Mouse (Mus musculus): Measurements from ENCODE around the gene Taf1c.

The Taf1c gene

DNA sequence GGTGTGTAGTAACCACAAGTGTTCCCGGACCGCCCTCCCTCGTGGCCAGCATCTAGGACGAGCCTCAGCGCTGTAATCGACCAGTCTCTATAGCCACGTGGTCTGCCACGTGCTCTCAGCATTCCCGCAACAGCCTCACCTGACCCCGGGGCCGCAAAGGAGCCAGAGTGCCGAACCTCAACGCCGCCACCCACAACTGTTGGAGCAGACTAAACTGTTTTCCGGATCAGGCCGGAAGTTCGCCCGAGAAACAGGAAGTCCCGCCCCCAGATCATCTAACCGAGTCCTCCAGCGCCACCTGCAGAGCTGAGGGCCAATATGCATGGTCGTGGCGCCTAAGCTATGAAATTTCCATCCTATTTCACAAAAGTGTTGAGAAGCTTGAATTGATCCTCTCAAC is at the start of gene Taf1c:
TSS of gene Taf1c (minus strand) at position 227 of the 400 bp plus-strand sequence.
- in situ Hi-C loops (cut with MseI, MboI), result no loop called here

- in situ Hi-C loops (cut with MseI, MboI), result no loop called here
Measured at GRCm38 (mm10) chr8:119651324-119651723, 46.3 kb upstream of the Taf1c start.

DNA sequence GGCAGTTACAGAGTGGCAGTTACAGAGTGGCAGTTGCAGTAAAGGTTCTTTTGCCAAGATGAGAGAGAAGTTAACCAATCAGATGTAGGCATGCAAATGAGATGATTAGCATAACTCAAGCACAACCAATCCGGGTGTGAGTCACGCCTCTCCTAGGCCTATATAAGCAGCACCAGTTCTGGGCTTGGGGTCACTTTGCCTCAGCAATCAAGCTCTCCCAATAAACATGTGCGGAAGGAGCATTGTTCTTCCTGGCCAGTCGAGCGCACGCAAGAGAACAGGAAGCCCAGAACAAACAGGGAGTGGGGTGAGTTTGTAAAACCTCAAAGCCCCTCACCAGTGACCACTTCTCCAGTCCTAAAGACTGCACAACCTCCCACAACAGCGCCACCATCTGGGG is 41.8 kb upstream of the Taf1c start:
- in situ Hi-C loops (cut with MseI, MboI), result no loop called here

DNA sequence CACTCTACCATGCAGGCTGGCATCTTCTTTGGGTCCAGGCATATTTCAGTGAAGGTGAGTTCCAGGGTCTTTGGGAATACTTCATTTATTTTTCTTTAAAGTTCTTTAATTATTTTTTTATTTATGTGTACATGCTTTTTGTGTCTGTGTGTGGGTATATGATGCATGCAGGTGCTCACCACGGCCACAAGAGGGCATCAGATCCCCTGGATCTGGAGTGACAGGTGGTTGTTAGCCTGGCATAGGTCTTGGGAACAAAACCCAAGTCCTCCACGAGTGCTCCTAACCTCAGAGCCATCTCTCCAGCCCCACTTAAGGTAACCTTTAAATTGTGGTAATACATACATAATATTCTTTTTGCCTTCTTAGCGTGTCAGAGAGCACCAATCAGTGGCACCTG is 41.2 kb upstream of the Taf1c start:
- in situ Hi-C loops (cut with MseI, MboI), result no loop called here

- in situ Hi-C loops (cut with MseI, MboI), result no loop called here
Measured at GRCm38 (mm10) chr8:119644981-119645597, 40.1 kb upstream of the Taf1c start.

- in situ Hi-C loops (cut with MseI, MboI), result no loop called here
Measured at GRCm38 (mm10) chr8:119644429-119644960, 39.5 kb upstream of the Taf1c start.

GRCm38 (mm10) chr8:119642960-119643359 is 37.9 kb upstream of the Taf1c start:
- in situ Hi-C loops (cut with MseI, MboI), result no loop called here

GRCm38 (mm10) chr8:119641058-119641457 is 36.0 kb upstream of the Taf1c start:
- in situ Hi-C loops (cut with MseI, MboI), result no loop called here

DNA sequence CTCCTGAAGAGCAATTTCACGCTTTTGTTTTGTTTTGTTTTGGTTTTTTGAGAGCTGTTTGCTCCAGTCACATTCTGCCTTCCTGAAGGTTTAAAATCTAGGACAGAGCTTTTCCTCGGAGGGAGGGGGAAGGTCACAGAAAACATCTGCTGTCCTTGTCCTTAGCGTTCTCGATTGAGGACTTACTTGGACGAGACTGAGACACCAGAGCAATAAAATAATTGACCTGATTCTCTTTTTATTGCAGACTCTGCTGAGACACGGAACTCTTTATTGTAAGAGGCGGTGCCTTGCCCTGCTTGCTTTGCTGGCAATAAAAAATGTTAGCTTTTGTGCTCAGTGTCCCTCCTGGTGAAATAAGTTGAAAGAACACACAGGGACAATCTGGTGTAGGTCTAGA is 34.8 kb upstream of the Taf1c start:
- in situ Hi-C loops (cut with MseI, MboI), result no loop called here

- in situ Hi-C loops (cut with MseI, MboI), result no loop called here
Measured at GRCm38 (mm10) chr8:119638261-119638660, 33.2 kb upstream of the Taf1c start.

DNA sequence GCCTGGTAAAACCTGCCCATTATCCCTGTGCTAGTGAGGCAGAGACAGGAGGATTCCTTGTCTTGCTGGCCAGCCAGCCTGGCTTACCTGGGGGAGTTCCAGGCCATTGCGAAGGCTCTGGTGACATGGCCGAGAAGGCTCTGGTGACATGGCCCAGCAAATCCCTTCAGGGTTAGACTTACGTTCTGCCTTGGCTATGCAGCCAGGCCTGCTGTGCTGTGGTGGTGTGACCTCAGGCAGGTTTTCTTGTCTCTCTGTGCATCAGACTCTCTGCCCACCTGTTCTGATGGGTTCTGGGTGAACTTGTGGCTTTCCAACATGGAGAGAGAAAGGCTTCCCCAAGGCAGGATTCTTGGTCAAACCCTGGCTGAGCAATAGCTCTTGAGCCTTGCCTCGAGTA is 32.4 kb upstream of the Taf1c start:
- in situ Hi-C loops (cut with MseI, MboI), result no loop called here

- in situ Hi-C loops (cut with MseI, MboI), result no loop called here
Measured at GRCm38 (mm10) chr8:119636766-119637165, 31.7 kb upstream of the Taf1c start.

DNA sequence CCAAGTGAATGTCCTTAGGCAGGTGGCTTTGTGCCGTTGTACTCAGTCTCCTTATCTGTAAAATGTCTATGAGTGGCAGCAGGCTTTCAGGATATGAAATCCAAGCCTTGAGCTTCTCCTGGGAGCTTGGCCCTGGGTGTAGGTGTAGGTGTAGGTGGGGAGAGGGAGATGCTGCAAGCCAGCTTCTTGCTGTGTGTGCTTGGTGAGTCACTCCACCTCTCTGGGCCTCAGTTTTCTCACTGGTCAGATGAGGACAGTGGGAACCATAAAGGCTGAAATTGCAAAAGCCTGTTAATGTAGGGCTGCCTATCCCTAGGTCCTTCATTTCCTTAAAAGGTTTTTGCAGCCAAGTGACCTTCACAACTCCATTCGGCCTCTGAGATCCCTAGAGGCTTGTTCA is 30.9 kb upstream of the Taf1c start:
- in situ Hi-C loops (cut with MseI, MboI), result no loop called here

DNA sequence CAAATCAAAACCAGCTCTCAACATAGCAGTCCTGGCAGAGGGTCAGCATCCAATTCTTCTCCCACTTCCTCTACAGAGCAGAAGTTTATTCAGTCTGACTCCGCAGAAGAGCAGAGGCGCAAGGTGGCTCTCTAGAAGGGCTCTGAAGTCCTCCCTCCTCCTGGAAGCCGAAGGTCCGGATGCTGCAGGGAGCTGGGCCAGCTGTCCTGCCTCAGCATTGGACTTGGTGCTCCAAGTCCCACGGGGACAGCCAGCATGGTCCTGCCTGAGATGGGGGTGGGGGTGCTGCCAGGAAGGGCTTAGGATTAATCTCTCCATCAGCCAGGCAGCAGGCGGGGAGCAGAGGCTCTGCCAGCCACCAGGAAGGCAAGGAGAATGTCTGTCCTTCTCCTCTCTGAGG is 30.4 kb upstream of the Taf1c start, which contains the start of gene Kcng4:
TSS of gene Kcng4 (minus strand) at position 303 of the 400 bp plus-strand sequence.
- in situ Hi-C loops (cut with MseI, MboI), result no loop called here

DNA sequence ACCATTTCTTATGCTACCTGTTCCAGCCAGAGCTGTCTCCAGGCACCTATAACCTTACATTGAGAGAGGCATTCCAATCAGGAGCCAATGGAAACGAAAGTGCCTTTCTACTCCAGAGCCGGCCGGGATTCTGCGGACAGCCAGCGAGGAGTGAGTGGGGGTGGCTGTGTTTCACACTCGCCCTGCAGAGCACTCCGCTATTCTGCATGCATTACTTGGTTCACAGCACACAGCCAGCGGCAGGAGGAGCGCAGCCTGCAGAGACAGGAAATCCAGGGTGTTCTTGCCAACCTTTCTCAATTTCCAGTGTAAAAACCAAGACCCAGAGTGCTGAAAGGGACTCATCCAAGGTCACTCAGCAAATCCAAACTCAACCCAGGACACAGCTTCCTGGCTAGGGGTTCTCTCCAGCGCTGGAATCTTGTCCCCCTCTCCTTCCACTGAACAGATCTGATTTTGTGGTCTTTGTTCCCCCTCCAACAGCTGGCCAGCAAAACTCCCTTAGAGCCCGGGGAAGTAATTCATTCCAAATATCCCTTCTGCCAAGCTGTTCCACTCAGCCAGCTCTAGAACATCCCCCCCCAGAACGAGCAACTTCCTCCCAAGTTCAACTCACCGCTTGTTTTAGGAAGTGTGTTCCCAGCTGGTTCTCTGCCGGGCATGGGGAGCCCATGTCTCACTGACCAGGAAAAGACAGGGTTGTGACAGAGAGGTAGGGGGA is 29.8 kb upstream of the Taf1c start:
- in situ Hi-C loops (cut with MseI, MboI), result no loop called here

GRCm38 (mm10) chr8:119632909-119633308 is 27.9 kb upstream of the Taf1c start:
- in situ Hi-C loops (cut with MseI, MboI), result no loop called here

- in situ Hi-C loops (cut with MseI, MboI), result no loop called here
Measured at GRCm38 (mm10) chr8:119632246-119632645, 27.2 kb upstream of the Taf1c start.

GRCm38 (mm10) chr8:119630841-119631240 is 25.8 kb upstream of the Taf1c start:
- in situ Hi-C loops (cut with MseI, MboI), result no loop called here

GRCm38 (mm10) chr8:119627613-119628359 is 22.8 kb upstream of the Taf1c start:
- in situ Hi-C loops (cut with MseI, MboI), result no loop called here

DNA sequence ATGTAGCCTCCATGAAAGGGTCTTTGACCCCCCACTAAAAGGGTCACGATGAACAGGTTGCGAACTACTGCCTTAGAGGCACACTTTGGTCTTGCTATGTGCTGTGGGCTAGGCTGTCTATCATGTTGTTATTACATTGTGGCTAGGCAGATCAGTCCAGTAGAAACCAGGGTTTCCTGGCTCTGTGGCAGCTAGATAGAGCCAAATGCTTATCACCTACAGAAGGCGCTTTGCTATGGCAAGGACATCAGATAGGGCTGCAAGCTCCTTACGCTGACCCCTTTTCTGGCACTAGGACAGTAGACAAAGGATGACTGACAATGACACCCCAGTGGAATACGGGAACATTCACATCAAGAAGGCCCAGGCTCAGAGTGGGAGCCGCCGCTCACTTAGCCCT is 22.2 kb upstream of the Taf1c start:
- in situ Hi-C loops (cut with MseI, MboI), result no loop called here

DNA sequence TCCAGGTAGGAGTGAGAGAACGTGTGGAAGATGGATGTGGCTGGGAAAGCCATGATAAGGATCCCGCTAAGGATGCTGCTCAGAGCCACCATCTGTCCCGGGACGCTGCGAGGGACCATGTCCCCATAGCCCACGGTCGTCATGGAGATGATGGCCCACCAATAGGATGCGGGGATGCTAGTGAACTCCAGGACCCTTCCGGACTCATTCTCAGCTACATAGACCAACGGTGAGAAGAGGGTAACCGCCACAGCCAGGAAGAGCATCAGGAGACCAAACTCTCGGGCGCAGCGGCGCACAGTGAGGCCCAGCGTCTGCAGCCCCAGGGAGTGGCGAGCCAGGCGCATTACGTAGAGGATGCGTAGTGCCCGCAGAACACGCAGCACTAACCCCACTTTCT is 20.8 kb upstream of the Taf1c start:
- in situ Hi-C loops (cut with MseI, MboI), result no loop called here

GRCm38 (mm10) chr8:119624916-119625315 is 19.9 kb upstream of the Taf1c start:
- in situ Hi-C loops (cut with MseI, MboI), result no loop called here

Data from mouse trophoblast stem cell (cell line).